Mouse (Mus musculus): Measurements from ENCODE around the gene Erf. TPM values are rescaled to one million over a fixed set of nuclear protein-coding genes. Genes with fewer than 3 reads are reported as not detected.
A peak's percentile ranks its signal among the peaks of the same experiment; 100 is the strongest.

Gene Erf
- total RNA-seq, 1 experiment from 2014 or later: 10.9 TPM

DNA sequence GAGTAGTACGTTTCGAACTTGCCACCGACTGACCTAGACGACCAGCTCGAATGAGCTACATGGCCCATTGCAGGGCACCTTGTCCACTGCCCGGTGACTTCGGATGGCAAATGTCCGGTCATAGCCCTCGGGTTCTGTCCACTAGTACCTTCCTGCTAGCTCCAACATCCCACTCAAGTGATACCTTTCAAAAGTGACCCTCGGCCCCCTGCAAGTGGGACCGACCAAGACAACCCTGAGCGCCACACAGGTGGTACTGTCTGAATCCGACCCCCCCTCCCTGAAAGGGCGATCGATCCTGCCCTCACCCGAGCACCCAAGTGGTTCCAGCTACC, 31.2 kb downstream of the Erf start:
- no peak for ATAC-seq (replicated peaks; ENCODE audit: low read depth, poor library complexity, severe bottlenecking)

DNA sequence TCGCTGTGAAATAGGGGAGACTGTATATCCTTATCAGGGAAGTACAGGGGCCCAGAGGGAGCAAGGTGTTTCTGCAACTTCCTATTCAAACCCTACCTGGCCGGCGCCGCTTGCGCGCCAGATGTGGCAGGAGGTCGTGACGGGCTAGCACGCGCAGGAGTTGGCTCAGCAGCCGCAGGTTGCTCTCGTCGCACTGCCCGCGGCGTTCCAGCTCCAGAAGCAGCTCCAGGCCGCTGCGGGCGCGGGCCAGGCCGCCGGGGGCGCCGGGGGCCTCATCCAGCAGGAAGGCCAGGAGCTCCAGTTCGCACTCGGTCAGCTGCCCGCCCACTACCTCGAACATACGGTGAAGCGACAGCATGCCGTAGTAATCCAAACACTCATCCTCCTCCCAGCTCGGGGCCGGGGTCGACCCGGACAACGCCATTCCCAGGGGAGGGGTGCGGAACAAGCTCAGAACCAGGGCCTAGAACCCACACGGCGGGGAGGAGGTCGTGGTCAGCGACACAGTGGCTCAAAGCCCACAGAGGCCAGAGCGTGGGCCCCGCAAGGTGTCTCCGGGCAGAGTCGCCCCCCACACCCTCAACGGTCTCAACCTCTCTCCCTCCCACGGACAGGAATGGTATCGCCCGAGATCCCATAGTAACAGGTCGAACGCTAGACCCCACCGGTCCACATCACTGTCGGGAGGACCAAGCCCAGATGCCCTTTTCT, 31.7 kb downstream of the Erf start:
- peak; percentile 15; the same call in 1 of the 2 replicates for ATAC-seq (replicated peaks; ENCODE audit: low read depth, poor library complexity, severe bottlenecking)

DNA sequence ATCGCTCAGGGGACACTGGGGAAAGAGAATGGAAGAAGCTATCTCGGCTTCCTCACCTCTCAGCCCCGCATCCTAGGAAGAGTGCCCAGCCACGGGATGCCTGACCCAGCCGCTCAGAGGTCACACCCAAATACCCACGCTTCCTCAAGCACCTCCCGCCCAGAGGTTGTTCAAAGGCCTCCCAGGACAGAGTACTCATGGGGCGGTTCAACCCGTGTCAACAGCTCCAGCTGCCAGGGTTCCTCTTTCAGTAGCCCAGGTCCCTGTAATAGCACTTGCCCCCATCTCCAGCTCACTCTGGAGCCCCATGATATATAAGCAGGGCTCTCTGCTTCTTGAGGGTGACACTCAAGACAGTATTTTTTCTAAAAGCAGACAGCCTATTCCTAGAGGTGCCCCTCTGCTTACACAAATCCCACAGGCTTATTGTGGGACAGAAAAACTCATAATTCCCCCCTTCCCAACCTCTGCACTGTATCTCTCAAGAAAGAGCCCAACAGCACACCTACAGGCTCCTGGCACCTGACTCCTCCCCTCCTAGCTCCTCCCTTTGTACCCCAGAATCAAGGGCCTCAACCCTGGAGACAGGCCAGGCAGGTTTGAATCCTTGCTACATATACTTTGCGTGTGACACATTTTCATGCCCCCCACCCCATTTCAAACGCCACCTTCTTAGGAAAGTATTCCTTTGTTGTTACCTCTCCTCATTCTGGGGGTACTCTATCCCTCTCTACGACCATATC, 32.7 kb downstream of the Erf start:
- no peak for ATAC-seq (replicated peaks; ENCODE audit: low read depth, poor library complexity, severe bottlenecking)

DNA sequence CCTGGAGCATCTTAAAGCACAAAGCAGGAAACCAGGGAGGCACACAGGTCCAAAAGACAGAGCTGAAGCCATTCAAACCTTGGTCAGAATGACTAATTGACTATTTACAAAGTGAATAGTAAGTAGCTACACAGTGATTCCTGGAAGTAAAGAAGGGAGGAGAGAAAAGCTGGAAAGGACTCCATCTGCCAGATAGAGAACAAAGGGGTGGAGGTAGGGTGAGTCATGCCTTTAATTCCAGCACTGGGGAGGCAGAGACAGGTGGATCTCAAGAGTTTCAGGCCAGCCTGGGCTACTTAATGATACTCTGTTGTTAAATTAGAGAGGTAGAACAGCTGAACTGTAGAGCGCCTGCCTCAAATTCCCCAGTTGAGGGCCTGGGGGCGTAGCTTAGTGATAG, 36.4 kb downstream of the Erf start:
- no peak for ATAC-seq (replicated peaks; ENCODE audit: low read depth, poor library complexity, severe bottlenecking)

DNA sequence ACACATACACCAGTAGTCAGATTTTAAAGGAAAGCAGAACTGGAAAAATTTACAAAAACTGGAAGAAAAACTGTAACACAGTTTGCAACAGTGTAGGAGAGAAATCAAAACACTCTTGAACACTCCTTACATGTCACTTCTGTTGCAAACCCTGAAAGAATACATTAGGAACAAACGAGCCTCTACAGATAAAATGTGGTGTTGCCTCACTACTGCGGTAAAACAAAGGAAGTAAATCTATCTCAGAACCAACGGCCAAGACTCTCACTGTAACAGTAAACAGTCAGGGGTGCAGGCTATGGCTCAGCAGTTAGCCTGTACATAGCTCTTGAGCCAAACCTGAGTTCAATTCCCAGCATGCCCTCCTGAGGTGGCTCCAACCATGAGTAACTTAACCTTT, 37.5 kb downstream of the Erf start:
- ATAC-seq (replicated peaks; ENCODE audit: low read depth, poor library complexity, severe bottlenecking): peak; percentile 75

DNA sequence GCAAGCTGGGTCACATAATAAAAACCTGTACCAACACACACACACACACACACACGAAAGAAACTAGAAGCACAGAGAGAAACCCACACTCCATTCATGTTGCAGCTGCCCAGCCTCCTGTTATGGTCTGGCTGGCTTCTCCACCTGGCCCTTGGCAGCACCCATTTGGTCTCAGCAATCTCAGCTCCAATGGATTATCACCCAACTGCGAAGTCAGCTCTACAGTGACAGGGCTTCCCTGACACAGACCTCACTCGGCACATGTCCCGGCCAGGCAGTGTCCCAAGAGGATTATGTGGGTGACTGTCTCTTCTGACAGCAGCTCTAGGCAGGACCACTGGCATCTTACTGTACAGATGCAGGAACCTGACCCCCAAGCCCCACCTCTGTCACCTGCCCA, 40.1 kb downstream of the Erf start:
- ATAC-seq (replicated peaks; ENCODE audit: low read depth, poor library complexity, severe bottlenecking): no peak

DNA sequence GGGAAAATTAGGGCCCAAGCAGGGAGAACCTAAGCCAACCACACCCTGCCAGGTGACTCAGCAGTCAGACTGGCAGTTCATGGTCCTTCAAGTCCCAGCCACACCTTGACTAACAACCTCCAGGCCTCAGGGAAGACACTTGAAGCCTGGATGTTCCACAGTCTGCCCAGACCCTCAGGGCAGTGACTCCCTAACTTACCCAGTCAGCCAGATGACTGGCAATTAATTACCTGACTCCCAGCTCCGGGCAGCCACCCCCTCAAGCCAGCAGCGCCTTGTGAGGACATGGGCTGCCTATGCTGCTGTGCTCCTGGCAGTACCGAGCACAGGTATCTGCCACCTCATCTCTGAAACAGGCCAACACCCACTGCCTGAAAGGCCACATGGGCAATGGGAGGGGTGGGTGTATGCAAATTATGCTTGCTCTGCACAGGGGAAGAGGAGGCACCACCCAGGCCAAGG, 41.4 kb downstream of the Erf start:
- no peak for ATAC-seq (replicated peaks; ENCODE audit: low read depth, poor library complexity, severe bottlenecking)

DNA sequence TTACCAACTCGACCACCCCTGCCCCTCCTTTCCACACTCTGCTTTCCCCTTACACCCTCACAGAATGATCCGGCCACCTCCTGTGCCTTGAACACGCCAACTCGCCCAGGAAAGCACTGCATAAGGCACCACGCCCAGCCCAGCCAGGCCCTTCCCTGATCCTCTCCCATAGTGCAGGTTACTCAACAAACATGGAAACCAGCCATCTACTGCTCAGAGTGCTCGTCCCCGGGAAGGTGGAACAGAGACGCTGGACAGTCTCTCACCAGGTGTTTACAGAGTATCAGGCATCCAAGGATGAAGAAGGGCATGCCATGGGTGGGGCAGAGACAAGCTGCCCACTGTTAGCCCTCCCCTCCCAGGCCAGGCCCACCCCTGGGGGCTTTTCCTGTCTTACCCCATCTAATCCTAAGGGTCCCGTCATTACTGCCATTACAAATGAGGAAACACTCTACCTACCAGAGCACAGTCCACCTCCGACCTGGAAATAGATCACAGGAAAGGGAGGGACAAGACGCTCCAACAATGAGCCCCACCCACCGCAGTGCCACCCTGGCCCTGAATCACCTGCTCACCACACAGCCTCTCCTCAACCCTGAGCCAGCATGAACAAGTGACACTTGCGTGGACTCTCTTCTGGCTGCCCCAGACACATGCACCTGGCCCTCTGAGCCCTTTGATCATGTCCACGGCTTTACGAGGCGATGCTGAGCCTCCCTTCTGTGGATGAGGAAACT, 44.3 kb downstream of the Erf start:
- ATAC-seq (replicated peaks; ENCODE audit: low read depth, poor library complexity, severe bottlenecking): no peak

DNA sequence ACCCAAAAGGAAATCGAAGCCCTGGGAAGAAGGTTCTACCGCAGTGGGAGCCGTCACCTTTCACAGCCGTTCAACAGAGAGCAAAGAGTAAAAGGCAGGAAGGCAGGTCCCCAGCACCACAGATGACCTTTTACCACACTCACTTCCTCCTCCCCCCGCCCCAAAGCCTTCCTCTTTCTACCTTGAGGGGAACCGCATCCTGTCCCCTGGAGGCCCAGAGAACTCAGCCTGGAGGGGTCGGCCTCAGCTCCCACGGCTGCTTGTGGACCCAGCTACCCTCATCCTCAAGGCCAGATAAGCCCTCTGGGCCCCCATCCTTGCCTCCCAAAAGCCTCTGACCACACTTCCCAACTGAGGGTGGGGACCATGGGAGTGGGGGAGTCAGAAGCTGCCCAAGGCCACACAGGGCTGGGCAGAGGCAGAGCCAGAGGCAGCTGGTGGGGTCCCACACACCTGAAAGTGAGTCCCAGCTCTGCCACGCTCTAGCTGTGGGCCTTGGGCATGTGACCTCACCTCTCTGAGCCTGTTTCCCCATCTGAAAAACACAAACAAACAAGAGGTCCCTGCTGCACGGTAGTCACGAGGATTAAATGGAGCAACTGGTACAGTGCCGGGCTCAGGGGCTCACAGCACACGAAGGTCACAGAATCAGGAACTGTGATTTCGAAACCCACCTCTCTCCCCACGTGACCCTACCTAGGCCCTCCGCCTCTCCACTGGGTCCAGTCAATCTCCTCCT, 45.0 kb downstream of the Erf start:
- ATAC-seq (replicated peaks; ENCODE audit: low read depth, poor library complexity, severe bottlenecking): peak; percentile 77

DNA sequence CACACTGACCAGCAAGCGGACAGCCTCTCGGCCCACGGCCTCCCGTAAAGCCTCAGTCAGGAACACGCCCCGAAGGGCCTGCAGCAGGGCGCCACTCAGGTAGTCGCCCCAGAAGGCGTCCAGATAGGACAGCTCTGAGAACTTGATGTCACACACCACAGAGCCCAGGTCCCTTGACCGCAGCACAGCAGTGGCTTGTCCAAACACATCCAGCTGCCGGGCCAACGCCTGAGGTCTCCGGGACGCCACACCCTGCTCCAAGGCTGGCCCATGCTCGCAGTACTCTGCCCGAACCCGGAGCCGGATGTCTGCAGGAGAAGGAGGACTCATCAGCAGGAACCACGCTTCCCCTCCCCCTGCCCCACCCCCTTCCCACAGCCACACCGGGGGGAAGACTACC, 46.9 kb downstream of the Erf start:
- ATAC-seq (replicated peaks; ENCODE audit: low read depth, poor library complexity, severe bottlenecking): no peak

DNA sequence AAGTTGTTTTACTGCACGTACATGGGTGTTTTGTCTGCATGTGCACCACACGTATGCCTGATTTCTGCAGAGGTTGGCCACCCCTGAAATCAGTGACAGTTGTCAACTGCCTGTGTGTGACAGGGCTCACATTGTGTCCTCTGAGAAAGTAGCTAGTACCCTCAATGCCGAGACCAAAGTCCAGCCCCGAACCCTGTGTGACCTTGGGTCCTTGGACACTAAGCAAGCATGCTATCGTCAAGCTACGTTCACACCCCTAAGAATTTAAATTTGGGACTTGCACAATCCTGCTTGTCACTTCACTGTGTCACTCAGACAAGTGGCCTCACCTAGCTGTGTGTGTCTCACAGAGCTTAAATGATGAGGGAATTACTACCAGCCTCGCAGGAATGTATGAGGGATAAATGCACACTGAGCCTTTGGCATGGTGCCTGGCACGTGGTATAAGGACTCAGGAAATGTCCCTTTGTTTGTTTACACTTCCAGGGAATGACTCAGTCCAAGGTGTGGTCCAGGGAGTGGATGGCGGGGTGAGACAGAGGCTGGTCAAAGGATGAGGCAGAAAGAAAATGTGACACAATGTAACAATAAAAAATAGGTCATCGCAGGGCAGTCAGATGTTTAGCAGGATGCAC, 53.1 kb downstream of the Erf start:
- ATAC-seq (replicated peaks; ENCODE audit: low read depth, poor library complexity, severe bottlenecking): no peak

DNA sequence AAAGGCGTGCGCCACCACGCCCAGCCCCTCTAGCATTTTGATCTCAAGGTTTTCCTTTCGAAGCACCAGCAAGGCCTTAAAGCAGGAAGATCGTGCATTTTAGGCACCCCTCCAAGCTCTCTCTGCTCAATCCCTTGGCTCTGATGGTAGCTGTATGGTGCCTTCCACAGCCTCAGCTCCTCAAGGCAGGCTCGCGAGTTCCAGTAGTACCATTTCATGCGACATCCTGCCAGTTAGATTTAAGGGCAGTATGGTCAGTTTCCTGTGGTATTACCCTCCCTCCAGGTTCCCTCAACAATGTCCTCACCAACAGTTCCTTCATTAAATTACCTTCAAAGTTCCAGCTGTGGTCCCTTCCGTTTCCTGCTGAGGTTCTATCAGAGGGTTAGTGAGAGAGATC, 54.5 kb downstream of the Erf start:
- ATAC-seq (replicated peaks; ENCODE audit: low read depth, poor library complexity, severe bottlenecking): peak; percentile 45; the same call in 1 of the 2 replicates

DNA sequence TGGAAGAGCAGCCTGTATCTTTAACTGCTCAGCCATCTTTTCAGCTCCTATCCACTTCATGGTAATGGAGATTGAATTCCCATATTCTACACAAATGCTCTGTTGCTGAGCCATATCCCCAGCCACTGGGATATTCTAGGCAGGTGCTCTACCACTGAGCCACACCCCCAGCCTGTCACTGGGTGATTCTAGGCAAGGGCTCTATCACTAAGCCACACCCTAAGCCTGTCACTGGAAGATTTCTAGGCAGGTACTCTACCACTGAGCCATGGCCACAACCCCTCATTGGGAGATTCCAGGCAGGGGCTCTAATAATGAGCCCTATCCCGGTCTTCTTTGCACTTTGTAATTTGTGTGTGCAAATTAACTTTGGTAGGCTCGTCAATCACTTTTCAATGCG, 55.4 kb downstream of the Erf start:
- ATAC-seq (replicated peaks; ENCODE audit: low read depth, poor library complexity, severe bottlenecking): no peak

Other genes with a start within 250 kb of the Erf start
- gene Atp1a3, start 244.8 kb downstream of the Erf start, total RNA-seq (2017): 17.1 and 23.8 TPM in 2 replicates
- 10.4 and 11.5 TPM in 2 replicates for gene Grik5, start 178.4 kb downstream of the Erf start, total RNA-seq (2017)
- gene Zfp574, start 178.2 kb downstream of the Erf start, total RNA-seq (2017): 4.8 and 8.4 TPM in 2 replicates
- 3.8 and 4.7 TPM in 2 replicates for gene Pou2f2, start 71.0 kb downstream of the Erf start, total RNA-seq (2017)
- gene Dedd2, start 30.1 kb downstream of the Erf start, total RNA-seq (2017): 16.4 and 17.6 TPM in 2 replicates
- 8.3 and 10.2 TPM in 2 replicates for gene Zfp526, start 29.3 kb downstream of the Erf start, total RNA-seq (2017)
- gene Gsk3a, start 12.9 kb downstream of the Erf start, total RNA-seq (2017): 50.5 and 58.1 TPM in 2 replicates
- 44.4 and 50.2 TPM in 2 replicates for gene Cic, start 16.9 kb upstream of the Erf start, total RNA-seq (2017)
- gene Pafah1b3, start 47.2 kb upstream of the Erf start, total RNA-seq (2017): 21.4 and 27.3 TPM in 2 replicates
- not detected in 2 replicates for gene Prr19, start 50.6 kb upstream of the Erf start, total RNA-seq (2017)
- not detected in 2 replicates for gene Tmem145, start 55.3 kb upstream of the Erf start, total RNA-seq (2017)
- 4.9 and 6.2 TPM in 2 replicates for gene Megf8, start 66.4 kb upstream of the Erf start, total RNA-seq (2017)
- gene Cnfn, start 119.0 kb upstream of the Erf start, total RNA-seq (2017): not detected in 2 replicates
- gene Lipe, start 147.9 kb upstream of the Erf start, total RNA-seq (2017): 6.6 and 10.1 TPM in 2 replicates
- not detected in 2 replicates for gene Cxcl17, start 162.1 kb upstream of the Erf start, total RNA-seq (2017)
- 4.4 and 6.9 TPM in 2 replicates for gene Ceacam1, start 226.8 kb upstream of the Erf start, total RNA-seq (2017)